Mouse (Mus musculus) spleen, embryonic (tissue): ENCODE results near the gene Stkld1.
"Not testable (repeated sequence)": the region's sequence is repeated elsewhere in the genome, so short reads cannot be mapped to it uniquely, and the experiment has no call there.

Source experiments
- CTCF ChIA-PET: fragments of 350-600 bp; sonication (Branson Sonifier 250); formaldehyde crosslinking; loops from one replicate; lab custom pipeline; 2022; lab: Charles Lee

Stkld1 gene

GRCm38 (mm10) chr2:26933304-26934055 is at the start of gene Stkld1, which contains the start of gene Surf4:
Gene Stkld1 (plus strand): TSS chr2:26934047.
Gene Surf4 (minus strand): TSS chr2:26933928.
- CTCF ChIA-PET = interaction anchor here (0.6 kb wide), 1 partner anchor 15 kb away, joined by 3 read pairs; no protein-coding TSS in a partner anchor

- CTCF ChIA-PET = not testable (repeated sequence)
These were observed 48.3 kb upstream of the Stkld1 start for GRCm38 (mm10) chr2:26885541-26885940.

- CTCF ChIA-PET = not testable (repeated sequence)
These were observed 47.7 kb upstream of the Stkld1 start for GRCm38 (mm10) chr2:26886170-26886569.

- CTCF ChIA-PET = no interaction called here
These were observed 37.9 kb upstream of the Stkld1 start for GRCm38 (mm10) chr2:26895898-26896297.

GRCm38 (mm10) chr2:26900731-26901130 is 33.1 kb upstream of the Stkld1 start:
- CTCF ChIA-PET = no interaction called here

GRCm38 (mm10) chr2:26901834-26902400 is 31.9 kb upstream of the Stkld1 start:
- CTCF ChIA-PET = interaction anchor here (0.7 kb wide), 1 partner anchor 366 kb away, joined by 3 read pairs; no protein-coding TSS in a partner anchor

GRCm38 (mm10) chr2:26902467-26903220 is 31.2 kb upstream of the Stkld1 start, which contains the start of gene Surf6:
Gene Surf6 (minus strand): TSS chr2:26902879.
- CTCF ChIA-PET = interaction anchor here (0.7 kb wide), 1 partner anchor 365 kb away, joined by 3 read pairs; no protein-coding TSS in a partner anchor

GRCm38 (mm10) chr2:26903311-26903710 is 30.5 kb upstream of the Stkld1 start:
- CTCF ChIA-PET = interaction anchor here (0.6 to 1.2 kb wide), 2 partner anchors 42 to 129 kb away, joined by 7 to 20 read pairs; no protein-coding TSS in a partner anchor

- CTCF ChIA-PET = no interaction called here
These were observed 27.9 kb upstream of the Stkld1 start for GRCm38 (mm10) chr2:26905936-26906335.

GRCm38 (mm10) chr2:26906431-26906830 is 27.4 kb upstream of the Stkld1 start:
- CTCF ChIA-PET = interaction anchor here (0.5 kb wide), 1 partner anchor 418 kb away, joined by 7 read pairs; no protein-coding TSS in a partner anchor

GRCm38 (mm10) chr2:26907109-26907508 is 26.7 kb upstream of the Stkld1 start:
- CTCF ChIA-PET = interaction anchor here (0.5 kb wide), 1 partner anchor 418 kb away, joined by 7 read pairs; no protein-coding TSS in a partner anchor

- CTCF ChIA-PET = interaction anchor here (0.5 kb wide), 1 partner anchor 1936 kb away, joined by 8 read pairs; no protein-coding TSS in a partner anchor
These were observed 25.0 kb upstream of the Stkld1 start for GRCm38 (mm10) chr2:26908710-26909386.

GRCm38 (mm10) chr2:26909387-26909784 is 24.5 kb upstream of the Stkld1 start:
- CTCF ChIA-PET = interaction anchor here (0.5 to 0.6 kb wide), 2 partner anchors 563 to 1937 kb away, joined by 3 to 8 read pairs; no protein-coding TSS in a partner anchor

GRCm38 (mm10) chr2:26910124-26910993 is 23.5 kb upstream of the Stkld1 start, which contains the start of the genes Med22 and Rpl7a:
Gene Med22 (minus strand): TSS chr2:26910677.
Gene Rpl7a (plus strand): TSS chr2:26910764.
- CTCF ChIA-PET = interaction anchor here (0.6 kb wide), 1 partner anchor 564 kb away, joined by 3 read pairs; no protein-coding TSS in a partner anchor

GRCm38 (mm10) chr2:26910994-26911765 is 22.7 kb upstream of the Stkld1 start:
- CTCF ChIA-PET = no interaction called here

GRCm38 (mm10) chr2:26912253-26912770 is 21.5 kb upstream of the Stkld1 start:
- CTCF ChIA-PET = interaction anchor here (1.2 kb wide), 1 partner anchor 17 kb away, joined by 3 read pairs; no protein-coding TSS in a partner anchor

- CTCF ChIA-PET = no interaction called here
These were observed 20.3 kb upstream of the Stkld1 start for GRCm38 (mm10) chr2:26913416-26914147.
